Mouse (Mus musculus) ovary, adult 18-20 months (tissue): ENCODE data around the gene Aff1.

ENCODE experiments used
- DNase-seq: peaks from one replicate; pipeline ENCODE4 v3.0.0; 2022; ENCODE audit warnings: low spot score, mixed read lengths

The Aff1 gene

DNA sequence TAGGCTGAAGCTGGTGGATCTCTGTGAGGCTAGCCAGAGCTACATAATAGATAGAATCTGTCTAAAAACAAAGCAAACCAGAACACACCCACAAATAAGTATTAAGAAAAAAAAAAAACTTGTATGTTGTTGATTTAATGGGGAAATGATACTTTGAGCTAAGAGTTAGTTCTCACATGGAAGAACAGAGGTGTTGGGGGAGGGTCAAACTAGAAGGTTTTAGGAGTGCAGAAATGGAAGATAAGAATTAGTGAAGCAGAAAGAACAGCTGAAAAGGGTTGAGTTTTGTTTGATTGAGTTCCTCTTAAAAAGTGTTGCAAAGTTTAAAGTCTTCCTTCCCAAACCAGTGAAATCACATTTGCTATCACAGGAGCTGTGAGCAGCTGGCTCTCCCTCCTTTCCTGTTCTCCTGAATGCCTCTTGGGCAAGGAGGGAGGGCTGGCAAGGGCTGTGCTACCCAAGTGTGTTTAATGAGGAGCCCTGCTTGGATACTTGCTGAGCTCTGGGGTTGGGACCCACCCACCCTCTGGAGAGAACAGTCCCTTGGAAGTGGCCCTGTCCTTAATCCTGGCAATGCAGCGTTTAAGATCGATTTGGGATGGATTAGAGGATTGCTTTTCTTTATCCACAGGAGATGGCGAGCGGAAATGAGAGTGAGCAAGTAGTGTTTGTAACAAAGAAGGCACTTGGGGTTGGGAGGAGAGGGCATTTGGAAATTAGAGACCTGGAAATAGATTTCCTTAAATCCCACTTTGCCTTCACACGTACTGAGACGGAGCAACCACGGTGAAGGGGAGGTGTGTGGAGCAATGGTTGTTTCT lies 57.5 kb downstream of the Aff1 start:
- DNase-seq: no peak

DNA sequence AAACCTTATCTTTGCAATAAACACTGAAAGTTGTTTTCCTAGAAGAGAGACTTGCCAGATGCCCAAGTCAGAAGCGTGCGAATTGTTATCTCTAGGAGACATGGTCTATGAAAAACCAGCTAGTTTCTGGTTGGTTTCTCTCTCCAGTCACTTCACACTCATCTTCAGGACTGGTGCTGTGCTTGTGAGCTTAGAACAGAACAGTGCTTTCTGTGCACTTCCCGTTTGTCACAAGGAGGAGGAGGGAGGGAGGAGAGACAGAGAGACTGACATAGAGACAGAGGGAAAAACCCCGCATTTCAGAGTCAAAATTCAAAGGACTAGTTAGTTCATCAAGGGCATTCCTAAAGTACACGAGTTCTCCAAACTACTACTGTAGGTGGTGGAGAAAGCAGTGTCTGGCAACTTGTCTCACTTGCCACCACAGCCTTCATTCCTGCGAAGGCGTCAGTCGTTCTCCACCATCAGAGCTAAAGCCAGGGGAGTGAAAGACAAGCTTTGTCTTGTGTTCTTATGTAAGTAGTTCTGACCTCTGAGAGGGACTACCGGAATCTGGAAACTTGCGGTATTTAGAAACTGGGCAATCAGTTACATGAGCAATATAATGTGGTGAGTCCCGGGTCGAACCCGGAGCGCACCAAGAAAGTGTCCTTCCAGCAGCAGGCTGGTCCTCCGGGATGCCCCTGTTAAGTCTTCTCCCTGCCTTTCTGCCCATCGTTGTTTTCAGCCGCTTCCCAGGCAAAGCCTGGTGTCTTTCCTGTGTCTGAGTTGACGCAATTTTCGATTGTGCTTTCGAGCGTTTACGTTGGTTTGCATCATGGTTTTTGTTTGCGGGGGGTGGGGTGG lies 60.7 kb downstream of the Aff1 start:
- DNase-seq: no peak

DNA sequence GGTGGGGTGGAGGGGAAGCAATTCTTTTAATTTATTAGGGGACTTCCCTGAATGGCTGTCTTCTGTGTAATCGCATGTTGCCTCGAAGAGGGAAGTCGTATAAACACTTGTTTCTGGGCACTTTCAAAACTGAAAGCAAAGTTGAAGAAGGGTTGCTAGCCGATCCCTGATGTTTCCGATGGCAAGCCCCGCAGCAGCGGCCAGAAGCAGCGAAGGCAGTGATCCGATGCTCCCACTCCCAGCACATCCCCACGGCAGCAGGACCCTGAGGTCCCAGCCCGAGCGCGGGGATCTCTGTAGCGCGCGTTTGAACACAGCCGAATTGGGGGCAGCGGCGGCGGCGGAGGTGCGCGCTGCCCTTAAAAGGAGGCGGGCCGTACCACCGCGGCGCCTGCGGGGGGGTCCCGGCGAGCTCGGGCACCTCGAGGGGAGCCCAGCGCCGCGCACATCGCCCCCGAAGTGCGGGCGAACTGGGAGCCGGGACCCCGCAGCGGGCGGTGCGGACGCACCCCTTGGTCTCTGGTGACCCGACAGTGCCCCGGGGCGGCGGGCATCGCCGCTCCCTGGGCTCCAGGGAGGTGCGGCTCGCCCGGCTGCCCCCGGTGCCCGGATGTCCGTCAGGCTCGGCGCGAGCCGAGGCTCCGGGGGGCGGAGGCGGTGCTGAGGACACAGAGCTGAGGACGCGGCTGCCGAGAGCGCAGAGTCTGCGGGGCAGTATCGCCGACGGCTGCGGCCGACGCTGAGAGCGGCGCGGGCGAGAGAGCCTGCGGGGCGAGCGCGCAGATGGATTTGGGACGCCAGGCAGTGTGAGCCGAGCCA lies 61.5 kb downstream of the Aff1 start:
- peak; percentile 85 for DNase-seq

DNA sequence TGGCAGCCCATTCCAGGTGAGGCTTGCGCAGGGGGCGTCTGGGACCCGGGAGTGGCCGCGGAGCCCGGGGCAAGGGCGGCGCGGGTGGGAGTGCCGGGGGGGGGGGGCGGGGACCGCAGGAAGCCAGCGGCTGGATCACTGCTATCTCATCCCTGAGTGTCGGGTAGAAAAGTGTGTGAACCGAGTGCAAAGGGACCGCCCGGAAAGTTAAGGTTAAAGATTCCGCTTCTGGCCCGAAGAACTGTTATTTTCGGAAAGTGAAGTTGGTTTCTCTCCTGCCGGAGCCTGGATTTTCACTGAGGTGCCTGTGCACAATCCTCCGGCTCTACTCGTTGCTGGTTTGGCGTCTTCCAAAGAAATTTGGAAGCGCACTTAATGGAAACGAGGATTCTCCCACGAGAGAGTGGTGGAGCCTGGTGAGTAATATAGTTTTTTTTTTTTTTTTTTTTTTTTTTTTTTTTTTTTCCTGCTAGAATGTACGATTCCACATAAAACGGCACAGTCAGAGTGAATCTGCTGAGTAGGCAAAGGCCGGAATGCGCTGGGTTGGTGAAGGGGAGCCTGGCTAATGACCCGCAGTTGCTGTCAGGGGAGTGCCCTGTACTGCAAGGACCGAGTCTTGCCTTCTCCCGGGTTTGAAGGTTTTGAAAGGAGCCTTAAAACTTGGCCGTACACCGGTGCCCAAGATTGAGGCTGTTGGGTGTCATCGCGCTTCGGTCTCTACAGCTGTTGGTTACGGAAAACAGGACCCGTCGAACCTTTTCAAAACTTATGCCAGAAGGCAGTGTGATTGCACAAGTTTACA lies 62.4 kb downstream of the Aff1 start:
- DNase-seq: no peak

DNA sequence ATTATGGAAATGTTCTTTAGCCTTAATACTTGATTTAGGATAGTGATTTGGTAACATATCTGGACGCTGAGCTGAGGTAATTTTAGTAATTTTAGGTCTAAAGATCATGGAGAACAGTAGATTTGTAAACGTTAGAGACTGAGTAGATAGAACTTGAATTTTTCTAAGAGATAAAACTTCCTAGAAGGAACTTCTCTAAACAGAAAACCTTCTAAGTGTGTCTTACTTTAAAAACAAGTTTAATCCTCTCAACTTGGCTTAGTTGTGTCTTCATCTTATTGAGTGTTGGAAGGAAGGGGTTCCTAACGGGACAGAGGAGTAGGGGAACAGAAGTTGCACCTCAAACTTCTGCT lies 62.9 kb downstream of the Aff1 start:
- DNase-seq: no peak

DNA sequence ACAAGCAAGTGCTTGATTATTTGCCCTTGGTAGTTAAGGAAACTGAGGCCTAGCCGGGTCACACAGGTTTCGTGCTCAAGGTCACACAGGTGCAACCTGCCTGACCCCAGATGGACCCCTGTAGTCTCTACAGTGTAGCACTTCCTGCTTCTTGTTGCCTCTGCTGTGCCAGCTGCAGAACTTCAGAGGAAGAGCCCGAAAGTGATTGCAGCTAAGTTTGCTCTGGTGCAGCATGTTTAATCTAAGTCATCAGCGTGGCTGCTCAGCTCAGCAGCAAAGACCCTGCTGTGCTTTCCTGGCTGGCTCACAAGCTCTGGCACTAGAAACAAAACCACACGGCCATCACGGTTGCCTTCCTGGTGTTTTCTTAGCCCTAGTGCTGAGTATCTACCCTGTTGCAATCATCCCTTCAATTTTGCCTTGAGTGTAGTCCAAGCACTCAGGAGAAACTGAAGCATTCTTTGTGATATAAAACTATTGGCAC lies 64.1 kb downstream of the Aff1 start:
- no peak for DNase-seq

DNA sequence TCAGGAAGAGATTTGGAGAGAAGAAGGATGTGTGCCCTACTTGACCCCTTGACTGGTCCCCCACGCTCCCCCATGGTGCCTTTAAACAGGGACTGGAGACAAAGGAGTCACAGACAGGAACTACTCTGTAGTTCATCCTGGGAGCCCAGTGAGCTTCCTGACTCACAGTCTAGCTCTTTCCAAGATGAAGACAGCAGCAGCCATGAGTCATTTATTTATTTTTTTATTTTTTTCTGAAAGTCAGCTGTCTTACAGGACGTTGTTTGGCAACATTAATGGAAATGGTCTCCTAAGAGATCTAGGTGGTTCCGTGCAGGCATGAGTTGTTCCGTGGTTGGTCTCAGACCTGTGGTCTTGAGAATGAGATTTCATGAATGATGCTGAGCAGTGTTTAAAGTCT lies 66.3 kb downstream of the Aff1 start:
- no peak for DNase-seq

DNA sequence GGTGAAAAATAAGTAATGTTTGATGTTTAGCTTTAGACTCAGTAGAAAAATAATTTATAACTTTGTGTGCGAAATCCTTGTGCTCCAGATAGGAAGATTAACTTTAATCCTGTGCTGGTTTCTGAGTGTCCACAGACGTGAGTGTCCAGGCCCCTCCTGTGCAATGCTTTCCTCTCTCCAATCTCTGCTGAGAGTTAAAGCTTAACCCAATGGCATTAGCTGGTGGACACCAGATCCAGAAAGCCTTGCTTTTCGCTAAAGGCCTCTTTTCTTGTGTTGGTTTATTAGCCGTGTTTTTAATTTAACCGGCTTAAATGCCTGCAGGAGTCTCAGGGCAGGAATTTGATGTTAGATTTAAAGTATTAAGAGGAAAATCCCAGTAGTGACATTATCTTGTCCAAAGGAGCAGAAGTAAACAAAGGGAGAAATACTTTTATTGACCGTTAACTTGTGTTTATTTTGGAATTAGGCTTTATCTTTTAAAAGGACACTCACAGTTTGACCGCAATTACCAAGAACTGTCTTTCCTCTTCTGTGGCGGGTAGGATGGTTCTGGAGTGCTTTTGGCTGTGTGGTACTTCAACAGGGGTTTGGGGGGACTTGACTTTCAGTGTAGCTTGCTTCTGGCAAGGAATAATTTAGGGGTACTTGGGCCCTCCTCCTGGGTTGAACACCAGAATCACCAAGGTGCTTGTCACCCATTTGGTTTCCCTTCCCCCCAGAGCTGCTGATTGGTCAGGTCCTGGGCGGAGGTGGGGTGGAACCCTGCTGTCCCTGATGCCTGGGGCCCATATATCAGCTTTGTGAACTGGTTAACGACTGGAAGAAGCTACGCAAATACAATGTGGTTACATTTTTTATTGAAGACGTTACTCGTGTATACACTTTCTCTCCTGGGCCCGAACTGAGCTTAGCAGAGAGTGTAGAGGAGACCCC lies 67.6 kb downstream of the Aff1 start:
- DNase-seq: no peak

DNA sequence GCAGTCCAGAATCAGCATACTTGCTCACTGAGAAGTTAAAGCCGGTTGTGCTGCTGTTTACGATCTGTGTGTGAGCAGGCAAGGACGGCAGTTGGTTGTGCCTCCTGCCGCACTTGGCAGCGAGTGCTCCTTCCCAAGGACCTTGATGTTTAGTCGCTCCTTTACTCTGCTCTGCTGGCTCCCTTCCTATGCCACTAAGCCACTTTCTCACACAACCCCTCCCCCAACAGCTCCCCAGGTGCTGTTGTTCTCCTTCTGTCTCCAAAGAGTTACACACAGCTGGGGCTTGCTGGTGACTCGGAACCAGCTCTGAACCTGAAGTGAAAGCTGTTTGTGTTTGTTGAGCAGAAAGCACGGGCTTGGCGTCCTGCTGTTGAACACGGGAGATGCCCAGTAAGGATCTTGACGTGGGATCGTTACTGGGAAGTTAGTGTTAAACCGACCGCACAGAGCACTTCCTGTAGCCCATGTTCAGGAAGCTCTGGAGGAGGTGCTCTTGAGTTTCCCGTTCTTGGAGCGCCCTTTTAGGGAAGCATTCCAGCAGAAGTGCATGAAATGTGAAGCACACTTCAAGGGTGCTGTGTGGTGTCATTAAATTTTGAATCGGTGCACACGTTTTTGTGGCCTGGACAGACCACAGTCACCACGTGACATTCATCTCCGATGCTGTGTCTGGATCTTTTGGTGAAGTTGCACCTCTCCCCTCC lies 68.4 kb downstream of the Aff1 start:
- peak; percentile 75 for DNase-seq

DNA sequence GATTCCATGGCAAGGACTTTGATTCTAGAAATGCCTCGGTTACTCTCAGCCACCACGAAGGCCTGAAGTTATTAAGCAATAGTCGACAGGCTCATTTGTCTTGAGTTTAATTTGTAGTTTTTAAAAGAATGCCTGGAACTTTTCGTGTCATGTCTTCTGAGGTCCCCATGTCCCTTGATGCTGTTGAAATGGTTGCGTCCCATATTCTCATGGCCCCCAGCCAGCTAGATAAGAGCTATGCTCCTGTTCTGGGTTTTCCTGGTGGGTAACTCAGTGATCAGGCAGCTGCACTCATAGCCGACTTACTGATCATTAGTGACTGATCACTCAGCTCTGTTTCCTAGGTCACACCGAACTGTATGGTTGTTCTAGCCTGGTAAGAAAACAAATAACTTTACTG lies 69.6 kb downstream of the Aff1 start:
- no peak for DNase-seq

DNA sequence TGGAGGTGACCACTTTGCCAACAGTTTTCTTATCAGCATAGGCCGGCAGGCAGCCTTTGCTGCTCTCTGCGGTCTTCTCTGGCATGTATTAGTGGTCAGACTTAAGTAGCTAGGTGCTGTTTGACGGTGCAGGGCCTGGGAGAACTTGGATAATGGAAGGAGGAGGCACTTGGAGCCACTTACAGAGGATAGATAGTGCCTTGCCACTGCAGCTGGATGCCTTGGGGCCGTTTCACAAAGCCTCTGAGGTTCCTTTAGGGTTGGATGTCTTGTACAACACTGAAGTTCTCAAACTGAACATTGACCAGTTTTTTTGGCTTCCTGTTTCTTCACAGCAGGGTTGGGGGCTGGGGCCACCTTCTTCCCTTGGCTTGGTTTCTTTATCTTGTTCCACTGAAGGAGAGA lies 70.7 kb downstream of the Aff1 start:
- no peak for DNase-seq

DNA sequence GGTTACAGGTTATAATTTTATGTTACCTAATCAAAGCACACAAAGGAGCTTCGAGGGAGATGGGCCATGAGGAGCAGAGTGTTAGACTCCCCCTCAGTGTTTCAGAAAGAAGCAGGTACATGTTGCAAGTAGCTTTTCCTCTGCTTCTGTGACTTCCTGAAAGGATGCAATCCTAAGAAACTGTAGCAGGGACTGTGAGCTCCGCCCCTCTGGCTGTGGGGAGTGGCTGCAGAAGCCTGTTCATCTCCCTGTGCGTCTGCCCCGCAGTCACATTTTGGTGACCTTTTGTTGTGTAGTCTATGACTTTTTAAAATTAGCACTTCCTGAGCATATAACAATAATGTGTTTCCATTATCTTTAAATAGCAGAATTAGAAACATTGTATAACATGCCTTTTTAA lies 73.2 kb downstream of the Aff1 start:
- DNase-seq: no peak

DNA sequence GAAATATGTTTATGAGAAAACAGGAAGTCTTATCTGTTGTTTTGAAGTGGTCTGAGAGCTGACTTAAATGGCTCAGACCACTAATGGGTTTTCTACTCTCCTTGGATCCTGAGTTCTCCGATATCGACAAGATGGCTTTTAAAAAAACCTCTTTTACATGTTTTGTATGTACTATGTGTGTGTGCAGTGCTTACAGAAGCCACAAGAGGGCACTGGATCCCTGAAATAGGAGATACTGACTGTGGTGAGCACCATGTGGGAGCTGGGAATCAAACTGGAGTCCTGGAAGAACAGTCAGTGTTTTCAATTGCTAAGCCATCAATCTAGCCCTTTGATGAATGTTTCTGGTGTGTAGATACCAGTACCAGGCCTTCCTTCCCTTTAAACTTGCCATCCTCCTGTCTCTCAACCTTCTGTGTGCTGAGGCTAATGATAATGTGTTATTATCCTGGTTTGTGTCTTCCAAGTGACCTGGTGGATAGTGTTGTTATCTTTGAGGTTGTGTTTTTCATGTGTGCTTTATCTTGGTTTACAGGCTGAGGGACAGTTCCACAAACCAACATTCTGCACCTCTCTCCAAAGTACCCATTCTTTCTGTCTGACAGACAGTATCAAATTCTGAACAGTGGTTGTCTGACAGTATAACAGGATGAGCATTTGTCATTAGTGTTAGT lies 73.7 kb downstream of the Aff1 start:
- no peak for DNase-seq

DNA sequence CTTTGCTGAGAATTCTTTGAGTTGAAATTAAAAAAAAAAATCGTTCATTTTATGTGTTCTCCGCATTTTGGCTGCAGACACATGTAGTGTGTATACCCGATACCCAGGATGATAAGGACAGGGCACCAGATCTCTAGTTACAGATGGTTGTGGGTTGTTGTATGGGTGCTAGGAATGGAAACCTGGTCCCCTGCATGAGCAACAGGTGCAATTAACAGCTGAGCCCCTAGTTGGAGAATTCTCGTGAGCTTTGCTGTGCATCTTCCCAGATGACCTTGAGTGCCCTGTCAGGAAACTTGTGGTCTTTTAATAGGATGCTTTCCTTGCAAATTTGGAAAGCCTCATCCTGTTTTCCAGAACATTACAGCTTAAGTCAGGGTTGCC lies 74.2 kb downstream of the Aff1 start:
- no peak for DNase-seq

DNA sequence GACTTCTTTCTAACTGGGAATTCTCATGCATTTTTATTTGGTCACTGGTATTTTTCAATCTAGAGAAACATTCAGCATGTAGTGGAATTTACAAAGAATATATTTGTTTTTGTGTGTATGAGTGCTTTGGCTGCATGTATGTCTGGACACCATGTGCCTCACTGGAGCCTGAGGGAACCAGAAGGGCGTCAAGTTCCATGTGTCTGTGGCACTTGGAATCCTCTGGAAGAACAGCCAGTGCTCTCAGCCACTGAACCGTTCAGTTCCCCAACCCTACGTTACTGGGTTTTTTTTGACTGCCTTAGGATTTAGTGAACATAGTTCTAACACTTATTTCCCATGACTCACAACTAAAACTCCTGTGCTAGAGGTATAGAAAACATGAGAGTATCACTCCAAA lies 76.8 kb downstream of the Aff1 start:
- no peak for DNase-seq

DNA sequence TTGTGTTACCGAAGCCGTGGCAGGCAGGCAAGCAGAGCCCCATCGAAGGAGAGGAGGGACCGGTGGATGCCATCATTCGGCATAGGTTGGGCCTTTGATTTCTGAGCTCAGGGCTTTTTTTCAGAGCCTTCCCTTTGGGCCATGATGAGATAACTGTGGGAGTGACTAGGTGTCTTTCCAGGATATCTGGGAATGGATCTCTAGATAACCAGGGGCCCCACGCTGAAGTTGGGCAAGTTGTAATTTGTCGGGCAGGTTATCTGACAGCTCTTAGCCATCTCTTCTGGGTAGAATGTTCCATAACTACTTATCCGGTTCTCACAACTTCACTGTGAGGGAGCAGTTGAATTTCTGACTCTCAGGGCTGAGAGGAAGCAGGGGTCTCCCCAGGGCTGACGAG lies 77.5 kb downstream of the Aff1 start:
- DNase-seq: no peak

DNA sequence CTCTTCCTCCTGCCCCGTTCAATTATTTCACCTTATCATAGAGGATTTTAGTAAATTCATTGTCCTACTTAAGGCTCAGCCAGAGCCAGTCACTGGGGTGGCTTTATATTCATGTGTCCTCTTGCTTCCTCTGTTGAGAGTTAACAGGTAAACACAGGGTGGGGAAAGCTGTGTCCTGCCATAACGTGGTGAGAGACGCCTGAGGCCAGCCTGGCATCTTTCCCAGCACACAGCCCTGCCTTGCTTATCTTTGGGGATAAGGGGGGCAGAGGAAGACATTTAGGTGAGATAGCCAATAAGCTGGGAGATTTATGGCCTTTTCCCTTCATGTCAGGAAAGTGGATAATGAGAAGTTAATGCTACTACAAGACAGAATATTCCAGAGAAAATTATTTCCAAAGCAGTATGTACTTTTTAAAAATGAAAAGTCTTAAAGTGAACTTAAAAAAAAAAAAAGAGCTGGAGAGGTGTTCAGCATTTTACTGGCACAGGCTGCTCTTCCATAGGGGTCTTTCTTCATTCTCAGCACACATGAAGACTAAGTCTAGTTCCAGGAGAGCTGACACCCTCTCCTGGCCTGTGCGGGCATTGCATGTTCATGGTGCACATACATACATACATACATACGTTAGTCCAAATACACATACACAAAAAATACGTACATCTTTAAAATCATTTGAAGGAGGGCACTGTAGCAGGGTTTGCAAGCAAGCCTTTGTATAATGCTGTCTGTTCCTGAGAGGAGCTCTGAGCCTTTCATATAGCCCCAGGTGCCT lies 78.5 kb downstream of the Aff1 start:
- DNase-seq: no peak

DNA sequence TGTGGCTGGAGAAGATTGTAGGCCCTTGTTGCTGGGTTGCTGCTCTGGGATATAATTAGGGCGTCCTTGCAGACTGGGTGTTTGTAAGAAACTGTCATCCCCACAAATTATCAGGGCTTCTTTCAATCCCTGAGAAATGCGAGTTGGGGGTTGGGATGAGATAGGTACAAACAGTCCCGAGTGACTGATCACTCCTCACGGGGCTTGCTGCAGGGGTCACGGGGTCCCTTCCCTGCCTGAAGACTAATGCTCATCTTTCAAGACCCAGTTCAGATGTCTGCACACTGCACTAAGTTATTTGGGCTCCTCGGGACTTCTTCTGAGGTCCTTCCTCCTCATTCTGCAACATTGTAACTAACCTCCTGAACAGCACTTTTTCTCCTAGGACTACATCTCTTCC lies 79.2 kb downstream of the Aff1 start:
- no peak for DNase-seq

DNA sequence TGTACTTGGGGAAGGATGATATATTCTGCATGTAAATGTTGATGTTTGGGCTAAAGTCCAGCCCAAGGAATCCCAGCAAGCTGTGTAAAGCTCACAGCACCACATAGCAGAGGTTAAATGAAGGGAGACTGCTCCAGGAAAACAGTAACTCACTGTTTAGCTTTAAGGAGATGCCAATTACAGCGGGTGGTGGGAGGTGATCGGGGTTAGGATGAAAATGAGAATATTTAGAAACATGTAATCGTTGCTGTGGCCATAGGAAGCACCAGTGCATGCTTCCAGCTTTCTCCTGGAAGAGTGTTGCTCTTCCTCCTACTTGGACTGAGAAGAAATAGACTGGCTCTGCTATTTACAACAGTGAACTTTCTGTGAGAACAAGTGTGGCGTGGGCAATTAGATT lies 80.1 kb downstream of the Aff1 start:
- DNase-seq: no peak
